Mouse (Mus musculus) midbrain, embryonic 12.5 days (tissue): Measurements from ENCODE around the gene Gfpt2. TPM values are rescaled to one million over a fixed set of nuclear protein-coding genes. Genes with fewer than 3 reads are reported as not detected.

Source experiments
- ATAC-seq: fragments of 200-750 bp; cut with Nextera tagmentation; 2 replicates; pipeline ENCODE4 v1.8.0; 2017; ENCODE audit warnings: low read depth, moderate TSS enrichment, moderate library complexity; ENCODE audit not compliant: low FRiP score
- H3K27ac ChIP-seq: fragments of 300-500 bp; sonication (generic); replicated peaks from 2 replicates; pipeline ENCODE4 v1.5.1; 2016; ENCODE audit warnings: mild to moderate bottlenecking
- H3K27me3 ChIP-seq: fragments of 300-500 bp; sonication (generic); 2 replicates; pipeline ENCODE4 v1.6.1; 2016; ENCODE audit warnings: mild to moderate bottlenecking
- H3K36me3 ChIP-seq: fragments of 300-500 bp; sonication (generic); 2 replicates; pipeline ENCODE4 v1.6.1; 2016
- H3K4me1 ChIP-seq: fragments of 300-500 bp; sonication (generic); 2 replicates; pipeline ENCODE4 v1.6.1; 2016
- H3K4me2 ChIP-seq: fragments of 300-500 bp; sonication (generic); replicated peaks from 2 replicates; pipeline ENCODE4 v1.6.1; 2016; ENCODE audit warnings: mild to moderate bottlenecking, moderate library complexity
- H3K4me3 ChIP-seq: fragments of 300-500 bp; sonication (generic); 2 replicates; pipeline ENCODE4 v1.5.1; 2016; ENCODE audit warnings: mild to moderate bottlenecking
- H3K9ac ChIP-seq: fragments of 300-500 bp; sonication (generic); replicated peaks from 2 replicates; pipeline ENCODE4 v1.6.1; 2016; ENCODE audit warnings: mild to moderate bottlenecking, moderate library complexity
- H3K9me3 ChIP-seq: fragments of 300-500 bp; sonication (generic); 2 replicates; pipeline ENCODE4 v1.6.1; 2016; ENCODE audit warnings: mild to moderate bottlenecking
- WGBS: fragments of 180-500 bp; shearing (Covaris S2); methylation state at CpG from one replicate; pipeline ENCODE4 v1.1.7; 2016; 5-methylcytosine and 5-hydroxymethylcytosine counted together
- microRNA-seq: library from miRNA; unstranded; fragments of <30 nt; microRNA quantifications from one replicate; pipeline ENCODE4, GENCODE M21; 2017
- polyA plus RNA-seq: library from polyadenylated mRNA; unstranded; fragments of >200 nt; fragmentation: Nextera tagmentation; extraction: Ambion mirVana; gene quantifications from 2 replicates; pipeline ENCODE4 v1.2.1, GENCODE M21; 2016

Gfpt2 gene
- polyA plus RNA-seq, 1 experiment from 2014 or later, result 11.3 TPM

DNA sequence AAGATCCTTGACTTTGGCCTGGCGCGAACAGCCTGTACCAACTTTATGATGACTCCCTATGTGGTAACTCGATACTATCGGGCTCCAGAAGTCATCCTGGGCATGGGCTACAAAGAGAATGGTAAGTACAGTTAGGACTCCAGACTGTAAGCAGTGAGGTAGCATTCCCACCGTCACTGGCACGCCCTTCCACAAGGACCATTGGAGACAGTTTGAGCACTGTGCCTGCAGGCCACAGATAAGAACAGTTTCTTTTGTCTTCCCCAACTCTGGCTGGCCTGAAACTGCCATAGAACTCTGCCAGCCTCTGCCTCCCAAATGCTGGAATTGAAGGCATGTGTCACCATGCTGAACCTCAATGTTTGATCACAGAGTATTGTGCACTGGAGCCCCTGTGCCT, 78.8 kb downstream of the Gfpt2 start:
- WGBS, result 95% methylated on average over 6 of the region's 6 CpGs
- Histone ChIP-seq H3K36me3 (peaks cover 36% of the 10 kb centered on the region), H3K4me2 (no peak overlapping the region), H3K4me1 (0 out of 2 replicates have a peak, but pooled peaks cover 2% of the 10 kb centered on the region), H3K9ac (no peak overlapping the region), H3K9me3 (no peaks in the 10 kb centered on the region), H3K4me3 (no peak overlapping the region), H3K27me3 (no peaks in the 10 kb centered on the region), H3K27ac (no peak overlapping the region)
- ATAC-seq, result no peak

DNA sequence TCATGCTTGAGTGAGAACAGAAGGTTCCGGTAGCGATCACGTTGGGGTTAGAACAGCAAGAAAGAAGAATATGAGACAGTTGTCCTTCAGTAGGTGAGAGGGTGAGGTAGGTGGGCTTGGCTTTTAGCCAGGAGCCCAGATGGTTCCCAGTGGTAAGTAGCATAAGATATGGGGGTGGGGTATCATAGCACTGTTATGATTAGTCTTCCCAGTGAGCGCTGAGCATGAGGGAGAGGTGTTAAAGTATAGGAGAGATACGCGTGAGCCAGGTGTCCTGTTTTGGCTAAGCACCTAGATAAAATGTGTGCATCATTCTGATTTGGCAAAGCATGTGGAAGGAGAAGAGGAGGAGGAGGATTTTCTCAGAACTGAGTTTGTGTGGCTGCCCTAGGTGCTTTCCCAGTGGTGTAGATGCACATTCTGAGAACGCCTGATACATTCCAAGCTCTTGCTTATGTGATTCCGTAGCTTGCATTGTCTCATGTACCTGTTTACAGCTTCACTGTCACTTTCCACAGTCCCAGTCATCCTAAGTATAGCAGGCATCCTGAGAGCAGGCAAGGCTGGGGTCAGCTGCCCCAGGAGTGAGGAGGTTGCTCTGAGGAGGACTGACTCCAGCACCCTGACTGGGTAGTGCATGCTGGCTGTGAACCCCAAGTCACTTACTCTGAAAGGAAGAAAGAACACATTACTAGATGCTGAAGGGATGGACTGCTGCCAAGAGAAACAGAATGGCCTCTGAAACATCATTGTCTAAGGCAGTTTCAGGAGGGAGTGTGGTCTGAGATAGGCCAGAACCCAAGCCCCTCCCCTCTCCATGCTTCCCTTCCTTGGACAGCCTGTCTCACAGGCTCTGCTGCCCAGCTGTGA, 83.2 kb downstream of the Gfpt2 start:
- 94% methylated on average over 8 of the region's 8 CpGs for WGBS
- 0 out of 2 replicates have a peak, but pooled peaks cover 2% of the 10 kb centered on the region for H3K4me1 ChIP-seq
- no peak overlapping the region for H3K9ac ChIP-seq
- ATAC-seq, result no peak
- peaks cover 42% of the 10 kb centered on the region for H3K36me3 ChIP-seq
- no peak overlapping the region for H3K27ac ChIP-seq
- H3K27me3 ChIP-seq, result no peaks in the 10 kb centered on the region
- H3K4me3 ChIP-seq, result no peak overlapping the region
- H3K4me2 ChIP-seq, result no peak overlapping the region
- H3K9me3 ChIP-seq, result no peaks in the 10 kb centered on the region

DNA sequence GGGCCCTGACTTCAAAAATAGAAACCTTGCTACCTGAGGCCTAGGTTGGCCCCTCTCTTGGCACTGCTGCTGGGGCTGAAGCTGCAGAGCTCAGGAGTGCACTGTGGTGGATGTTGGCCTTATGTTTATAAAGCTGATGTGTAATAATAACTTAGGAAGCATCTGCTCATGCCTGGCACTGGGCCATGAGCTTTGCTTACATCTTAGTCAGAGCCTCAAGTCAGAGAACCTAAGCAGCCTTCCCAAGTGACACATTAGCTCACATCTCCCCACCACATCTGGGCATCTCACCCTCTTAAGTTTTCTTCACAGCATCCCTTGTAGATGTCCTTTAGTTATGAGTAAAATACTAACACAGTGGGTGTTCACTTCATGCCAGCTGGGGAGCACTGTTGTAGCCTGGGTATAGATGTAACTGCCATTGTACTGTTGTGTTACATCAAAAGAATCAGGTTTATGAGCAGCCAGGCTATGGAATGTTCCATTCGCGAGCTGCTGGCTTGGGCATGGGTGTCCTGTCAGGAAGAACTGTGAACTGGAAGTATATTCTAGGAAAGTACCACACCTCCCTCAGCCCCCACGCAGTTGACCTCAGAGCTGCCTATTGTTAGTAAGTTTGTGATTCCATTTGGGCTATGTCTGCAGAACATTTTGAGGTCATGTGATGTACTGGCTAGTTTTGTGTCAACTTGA, 86.1 kb downstream of the Gfpt2 start:
- Histone ChIP-seq H3K4me3 (no peak overlapping the region), H3K9me3 (no peaks in the 10 kb centered on the region), H3K27ac (no peak overlapping the region), H3K4me1 (peaks cover 5% of the 10 kb centered on the region; the same call in 1 of the 2 replicates), H3K36me3 (peaks cover 36% of the 10 kb centered on the region), H3K27me3 (no peaks in the 10 kb centered on the region), H3K4me2 (no peak overlapping the region), H3K9ac (no peak overlapping the region)
- 93% methylated on average over 3 of the region's 3 CpGs for WGBS
- no peak for ATAC-seq

DNA sequence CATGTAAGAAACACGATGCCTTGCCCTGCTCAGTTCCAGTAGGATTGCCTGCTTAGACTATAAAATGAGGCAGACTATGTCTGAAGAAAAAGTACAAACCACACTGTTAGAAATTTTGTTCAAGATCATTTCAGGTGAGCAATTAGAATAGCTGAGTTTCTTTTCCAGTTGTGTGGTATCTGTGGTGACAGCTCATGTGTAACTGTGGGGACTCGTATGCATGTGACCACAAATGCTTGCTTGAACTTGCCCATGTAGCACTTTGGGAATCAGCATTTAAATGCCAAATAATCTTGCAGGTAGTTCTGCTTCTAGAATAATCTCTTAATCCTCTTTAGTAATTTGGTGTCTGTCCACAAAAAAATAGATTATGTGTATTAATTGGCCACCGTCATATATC, 89.4 kb downstream of the Gfpt2 start:
- WGBS, result 94% methylated on average over 3 of the region's 3 CpGs
- H3K9ac ChIP-seq, result no peak overlapping the region
- no peak for ATAC-seq

More for the DNA sequence above, 89.4 kb downstream of the Gfpt2 start:
- peaks cover 29% of the 10 kb centered on the region for H3K36me3 ChIP-seq
- no peak overlapping the region for H3K4me3 ChIP-seq
- no peaks in the 10 kb centered on the region for H3K9me3 ChIP-seq
- H3K4me1 ChIP-seq, result peaks cover 3% of the 10 kb centered on the region; the same call in 1 of the 2 replicates
- no peak overlapping the region for H3K27ac ChIP-seq
- no peaks in the 10 kb centered on the region for H3K27me3 ChIP-seq
- no peak overlapping the region for H3K4me2 ChIP-seq

Small RNA genes lying within 50 kb of the gene (microRNA-seq; reads per million reads assigned to microRNA genes)
- not detected for gene Gm23813

Other genes starting within 250 kb of the Gfpt2 start
- gene Olfr1380, start 237.3 kb upstream of the Gfpt2 start, polyA plus RNA-seq, result not detected in 2 replicates
- 2.1 and 2.8 TPM in 2 replicates for gene Flt4, start 184.9 kb upstream of the Gfpt2 start, polyA plus RNA-seq
- not detected in 2 replicates for gene Scgb3a1, start 130.6 kb upstream of the Gfpt2 start, polyA plus RNA-seq
- 93.4 and 99.8 TPM in 2 replicates for gene Cnot6, start 81.5 kb upstream of the Gfpt2 start, polyA plus RNA-seq
- 45.9 and 46.1 TPM in 2 replicates for gene Mapk9, start 52.6 kb downstream of the Gfpt2 start, polyA plus RNA-seq
- 1.6 and 3.0 TPM in 2 replicates for gene Rasgef1c, start 107.7 kb downstream of the Gfpt2 start, polyA plus RNA-seq
- gene Rnf130, start 231.2 kb downstream of the Gfpt2 start, polyA plus RNA-seq, result 83.4 and 91.3 TPM in 2 replicates